Mouse (Mus musculus) brain, embryonic 14.5 days (tissue): ENCODE results near the gene Slc45a3. TPM values are rescaled to one million over a fixed set of nuclear protein-coding genes. Genes with fewer than 3 reads are reported as not detected.
A peak's percentile ranks its signal among the peaks of the same experiment; 100 is the strongest.

Experiments
- DNase-seq: peaks from one replicate; pipeline ENCODE4 v3.0.0-alpha.2; 2011; ENCODE audit warnings: low read depth
- CTCF ChIP-seq: fragments of 200-500 bp; IDR thresholded peaks from 2 replicates; pipeline ENCODE4 v1.5.1; 2012; ENCODE audit warnings: inconsistent platforms, mild to moderate bottlenecking, moderate library complexity, borderline replicate concordance; ENCODE audit not compliant: insufficient read depth, insufficient read length; ENCODE audit errors: extremely low read depth
- POLR2A ChIP-seq: fragments of 200-500 bp; IDR thresholded peaks from 2 replicates; pipeline ENCODE4 v1.6.1; 2012; ENCODE audit warnings: mild to moderate bottlenecking, inconsistent platforms, borderline replicate concordance; ENCODE audit not compliant: poor library complexity, insufficient read depth, insufficient read length, severe bottlenecking; ENCODE audit errors: extremely low read depth
- polyA plus RNA-seq: library from polyadenylated mRNA; depleted of rRNA; stranded (reverse); fragments of >200 nt; gene quantifications from 2 replicates; pipeline ENCODE4 v1.2.3, GENCODE M21; 2012; rRNA removed

Gene Slc45a3
- 4.1 and 5.7 TPM in 2 replicates for polyA plus RNA-seq

- DNase-seq = peak; percentile 67
- TF ChIP-seq POLR2A (no peak), CTCF (no peak)
Measured at GRCm38 (mm10) chr1:131962606-131963084, at the start of gene Slc45a3. Slc45a3 (plus strand) TSS chr1:131962967.

- no peak for DNase-seq
- no peak for TF ChIP-seq CTCF
- no peak for TF ChIP-seq POLR2A
Measured at GRCm38 (mm10) chr1:131917634-131918033, 45.1 kb upstream of the Slc45a3 start.

GRCm38 (mm10) chr1:131919052-131919451 is 43.7 kb upstream of the Slc45a3 start:
- no peak for TF ChIP-seq CTCF
- TF ChIP-seq POLR2A = no peak
- DNase-seq = no peak

- no peak for DNase-seq
- TF ChIP-seq POLR2A (no peak), CTCF (no peak)
Measured at GRCm38 (mm10) chr1:131922100-131922499, 40.7 kb upstream of the Slc45a3 start.

- DNase-seq = no peak
Measured at GRCm38 (mm10) chr1:131933471-131933870, 29.3 kb upstream of the Slc45a3 start.

GRCm38 (mm10) chr1:131937659-131938305 is 25.0 kb upstream of the Slc45a3 start:
- TF ChIP-seq CTCF (peak; percentile 79; the same call in 1 of the 2 replicates), POLR2A (no peak)
- DNase-seq = peak; percentile 89

More at GRCm38 (mm10) chr1:131933471-131933870, 29.3 kb upstream of the Slc45a3 start:
- no peak for TF ChIP-seq POLR2A
- TF ChIP-seq CTCF = no peak

GRCm38 (mm10) chr1:131938811-131939210 is 24.0 kb upstream of the Slc45a3 start:
- no peak for DNase-seq
- TF ChIP-seq CTCF (no peak), POLR2A (no peak)

- TF ChIP-seq POLR2A = no peak
- TF ChIP-seq CTCF = no peak
- no peak for DNase-seq
Measured at GRCm38 (mm10) chr1:131940711-131941244, 22.0 kb upstream of the Slc45a3 start.

GRCm38 (mm10) chr1:131941501-131941900 is 21.3 kb upstream of the Slc45a3 start:
- TF ChIP-seq CTCF (no peak), POLR2A (no peak)
- DNase-seq = no peak

GRCm38 (mm10) chr1:131942621-131943590 is 19.9 kb upstream of the Slc45a3 start:
- TF ChIP-seq CTCF (no peak), POLR2A (no peak)
- no peak for DNase-seq

- TF ChIP-seq POLR2A (no peak), CTCF (no peak)
- no peak for DNase-seq
Measured at GRCm38 (mm10) chr1:131945674-131946440, 16.9 kb upstream of the Slc45a3 start.
